Mouse (Mus musculus) frontal cortex, adult 2 months (tissue): ENCODE data around the gene Sprr3. TPM values are rescaled to one million over a fixed set of nuclear protein-coding genes. Genes with fewer than 3 reads are reported as not detected.
"Not testable (repeated sequence)": the region's sequence is repeated elsewhere in the genome, so short reads cannot be mapped to it uniquely, and the experiment has no call there.

Experiments
- DNase-seq, 2 experiments: peaks; one replicate each; pipeline ENCODE4 v3.0.0; 2022; ENCODE audit warnings: low spot score in 1 of 2; ENCODE audit errors: extremely low spot score in 1 of 2
- polyA plus RNA-seq: library from polyadenylated mRNA; depleted of rRNA; stranded (reverse); fragments of >200 nt; gene quantifications from 2 replicates; pipeline ENCODE4 v1.2.3, GENCODE M21; 2012; rRNA removed

Gene Sprr3
- polyA plus RNA-seq, result not detected in 2 replicates

- DNase-seq, result no peak
Observed at GRCm38 (mm10) chr3:92458620-92459019, at the start of gene Sprr3. Gene Sprr3 (minus strand): TSS chr3:92458720.

GRCm38 (mm10) chr3:92508185-92508584 lies 49.7 kb upstream of the Sprr3 start:
- no peak for DNase-seq

GRCm38 (mm10) chr3:92503528-92503927 lies 45.0 kb upstream of the Sprr3 start:
- peak in 1 of 2 experiments; percentile 19 for DNase-seq

GRCm38 (mm10) chr3:92500393-92500792 lies 41.9 kb upstream of the Sprr3 start, which contains the start of gene Sprr4:
Gene Sprr4 (minus strand): TSS chr3:92500493.
- DNase-seq, result no peak

GRCm38 (mm10) chr3:92490262-92490661 lies 31.7 kb upstream of the Sprr3 start:
- not testable (repeated sequence) for DNase-seq

GRCm38 (mm10) chr3:92486307-92486706 lies 27.8 kb upstream of the Sprr3 start:
- DNase-seq, result no peak

- no peak for DNase-seq
Observed at GRCm38 (mm10) chr3:92485863-92486262, 27.3 kb upstream of the Sprr3 start, which contains the start of gene Sprr1a. Gene Sprr1a (minus strand): TSS chr3:92485895.

- not testable (repeated sequence) for DNase-seq
Observed at GRCm38 (mm10) chr3:92481249-92481648, 22.7 kb upstream of the Sprr3 start.

- no peak for DNase-seq
Observed at GRCm38 (mm10) chr3:92470111-92470510, 11.6 kb upstream of the Sprr3 start.

GRCm38 (mm10) chr3:92467424-92467823 lies 8.9 kb upstream of the Sprr3 start:
- DNase-seq, result no peak

GRCm38 (mm10) chr3:92466576-92466975 lies 8.1 kb upstream of the Sprr3 start:
- DNase-seq, result no peak

- no peak for DNase-seq
Observed at GRCm38 (mm10) chr3:92455151-92455550, 3.4 kb downstream of the Sprr3 start.

GRCm38 (mm10) chr3:92440177-92440576 lies 18.3 kb downstream of the Sprr3 start:
- DNase-seq, result no peak

- no peak for DNase-seq
Observed at GRCm38 (mm10) chr3:92438689-92439088, 19.8 kb downstream of the Sprr3 start, which contains the start of gene Sprr1b. Gene Sprr1b (minus strand): TSS chr3:92438789.

- no peak for DNase-seq
Observed at GRCm38 (mm10) chr3:92432282-92432681, 26.2 kb downstream of the Sprr3 start, which contains the start of gene Sprr2k. Gene Sprr2k (plus strand): TSS chr3:92432582.

- no peak for DNase-seq
Observed at GRCm38 (mm10) chr3:92429323-92429722, 29.2 kb downstream of the Sprr3 start, which contains the start of gene Gm9774. Gene Gm9774 (minus strand): TSS chr3:92429423.

- no peak for DNase-seq
Observed at GRCm38 (mm10) chr3:92417782-92418181, 40.7 kb downstream of the Sprr3 start, which contains the start of gene Sprr2j-ps. Gene Sprr2j-ps (plus strand): TSS chr3:92418082.

GRCm38 (mm10) chr3:92407691-92408090 lies 50.8 kb downstream of the Sprr3 start, which contains the start of gene Sprr2i:
Gene Sprr2i (plus strand): TSS chr3:92407991.
- DNase-seq, result no peak

Other genes starting within 250 kb of the Sprr3 start
- gene Sprr2a1, start 242.9 kb downstream of the Sprr3 start, polyA plus RNA-seq, result 0.06 TPM in 1 of 2 replicates, not detected in the other
- 1.9 and 3.7 TPM in 2 replicates for gene Sprr2a2, start 242.8 kb downstream of the Sprr3 start, polyA plus RNA-seq
- 0.23 TPM in 1 of 2 replicates, not detected in the other for gene Sprr2a3, start 173.3 kb downstream of the Sprr3 start, polyA plus RNA-seq
- not detected in 2 replicates for gene Sprr2b, start 142.1 kb downstream of the Sprr3 start, polyA plus RNA-seq
- not detected in 2 replicates for gene Sprr2d, start 119.6 kb downstream of the Sprr3 start, polyA plus RNA-seq
- gene Sprr2e, start 106.6 kb downstream of the Sprr3 start, polyA plus RNA-seq, result not detected in 2 replicates
- gene Sprr2f, start 93.5 kb downstream of the Sprr3 start, polyA plus RNA-seq, result 0.21 TPM in 1 of 2 replicates, not detected in the other
- not detected in 2 replicates for gene Sprr2h, start 73.0 kb downstream of the Sprr3 start, polyA plus RNA-seq
- gene Sprr2i, start 50.7 kb downstream of the Sprr3 start, polyA plus RNA-seq, result not detected in 2 replicates
- gene Sprr2j-ps, start 40.6 kb downstream of the Sprr3 start, polyA plus RNA-seq, result not detected in 2 replicates
- 6.0 and 7.7 TPM in 2 replicates for gene Gm9774, start 29.3 kb downstream of the Sprr3 start, polyA plus RNA-seq
- gene Sprr2k, start 26.1 kb downstream of the Sprr3 start, polyA plus RNA-seq, result not detected in 2 replicates
- not detected in 2 replicates for gene Sprr1b, start 19.9 kb downstream of the Sprr3 start, polyA plus RNA-seq
- gene Sprr1a, start 27.2 kb upstream of the Sprr3 start, polyA plus RNA-seq, result 0.46 and 0.70 TPM in 2 replicates
- gene Sprr4, start 41.8 kb upstream of the Sprr3 start, polyA plus RNA-seq, result not detected in 2 replicates
- not detected in 2 replicates for gene 2310046K23Rik, start 75.8 kb upstream of the Sprr3 start, polyA plus RNA-seq
- not detected in 2 replicates for gene Ivl, start 115.0 kb upstream of the Sprr3 start, polyA plus RNA-seq
- not detected in 2 replicates for gene Smcp, start 130.3 kb upstream of the Sprr3 start, polyA plus RNA-seq
- gene 2210017I01Rik, start 148.8 kb upstream of the Sprr3 start, polyA plus RNA-seq, result not detected in 2 replicates
- gene Lce6a, start 162.9 kb upstream of the Sprr3 start, polyA plus RNA-seq, result not detected in 2 replicates
- not detected in 2 replicates for gene Lce1a1, start 189.6 kb upstream of the Sprr3 start, polyA plus RNA-seq
- not detected in 2 replicates for gene Lce1b, start 198.2 kb upstream of the Sprr3 start, polyA plus RNA-seq
- gene Lce1a2, start 211.6 kb upstream of the Sprr3 start, polyA plus RNA-seq, result not detected in 2 replicates
- not detected in 2 replicates for gene Lce1c, start 220.5 kb upstream of the Sprr3 start, polyA plus RNA-seq
- gene Lce1d, start 228.5 kb upstream of the Sprr3 start, polyA plus RNA-seq, result not detected in 2 replicates